Mouse (Mus musculus): ENCODE results near the gene Mapk8ip2. TPM values are rescaled to one million over a fixed set of nuclear protein-coding genes. Genes with fewer than 3 reads are reported as not detected.
"Not testable (repeated sequence)": the region's sequence is repeated elsewhere in the genome, so short reads cannot be mapped to it uniquely, and the experiment has no call there.

Gene Mapk8ip2
- total and polyA plus RNA-seq, 2 experiments from 2014 or later = 0.23 to 0.84 TPM

GRCm38 (mm10) chr15:89428821-89429351 lies 24.8 kb upstream of the Mapk8ip2 start:
- no peaks in the 10 kb centered on the region for H3K9me3 ChIP-seq (replicated peaks; ENCODE audit: control insufficient read depth, low read length)
- H3K27ac ChIP-seq (ENCODE audit: low read depth) = peak overlapping the region; percentile 99
- H3K36me3 ChIP-seq (replicated peaks; ENCODE audit: control insufficient read depth, insufficient read depth, low read length) = peaks cover 10% of the 10 kb centered on the region
- H3K9ac ChIP-seq (replicated peaks; ENCODE audit: low read depth, low read length) = peak overlapping the region; percentile 90
- H3K4me2 ChIP-seq (ENCODE audit: low read depth, low read length) = peak overlapping the region; percentile 96
- TF ChIP-seq CTCF (IDR thresholded peaks at IDR 0.05; ENCODE audit: low read depth) = no peak
- no peak for TF ChIP-seq EP300 (IDR thresholded peaks at IDR 0.05; ENCODE audit: low read depth)
- WGBS = 7% methylated on average over 16 of the region's 22 CpGs
- no peaks in the 10 kb centered on the region for H3K27me3 ChIP-seq (ENCODE audit: control insufficient read depth, insufficient read depth, low read length)
- H3K4me3 ChIP-seq (ENCODE audit: low read depth, low read length) = peak overlapping the region; percentile 82
- ATAC-seq (ENCODE audit: insufficient read depth, low read depth) (no peak), DNase-seq (ENCODE audit: low spot score) (no peak)
- H3K4me1 ChIP-seq (ENCODE audit: control insufficient read depth, insufficient read depth) = peaks cover 32% of the 10 kb centered on the region

GRCm38 (mm10) chr15:89429352-89430221 lies 24.1 kb upstream of the Mapk8ip2 start, which contains the start of the genes C730034F03Rik, Gm44502 and Chkb:
TSS of gene C730034F03Rik (plus strand) at chr15:89429589.
TSS of gene Gm44502 (minus strand) at chr15:89429696.
TSS of gene Chkb (minus strand) at chr15:89429908.
- Histone ChIP-seq H3K4me3 (ENCODE audit: low read depth, low read length) (peak within 1 kb of the TSS; percentile 82), H3K27ac (ENCODE audit: low read depth) (peak within 1 kb of the TSS; percentile 99), H3K27me3 (ENCODE audit: control insufficient read depth, insufficient read depth, low read length) (no peaks in the 10 kb centered on the region), H3K9me3 (replicated peaks; ENCODE audit: control insufficient read depth, low read length) (no peaks in the 10 kb centered on the region), H3K9ac (replicated peaks; ENCODE audit: low read depth, low read length) (peak within 1 kb of the TSS; percentile 90), H3K4me1 (ENCODE audit: control insufficient read depth, insufficient read depth) (peaks cover 27% of the 10 kb centered on the region), H3K36me3 (replicated peaks; ENCODE audit: control insufficient read depth, insufficient read depth, low read length) (peaks cover 10% of the 10 kb centered on the region), H3K4me2 (ENCODE audit: low read depth, low read length) (peak within 1 kb of the TSS; percentile 96)
- WGBS = under 1% methylated on average over 70 of the region's 70 CpGs
- ATAC-seq (ENCODE audit: insufficient read depth, low read depth) (peak; percentile 77), DNase-seq (ENCODE audit: low spot score) (peak; percentile 96)
- peak; percentile 80; the same call in 1 of the 2 replicates for TF ChIP-seq EP300 (IDR thresholded peaks at IDR 0.05; ENCODE audit: low read depth)
- TF ChIP-seq CTCF (IDR thresholded peaks at IDR 0.05; ENCODE audit: low read depth) = no peak

GRCm38 (mm10) chr15:89430341-89430740 lies 23.4 kb upstream of the Mapk8ip2 start:
- Histone ChIP-seq H3K9ac (replicated peaks; ENCODE audit: low read depth, low read length) (peak overlapping the region; percentile 90), H3K9me3 (replicated peaks; ENCODE audit: control insufficient read depth, low read length) (no peaks in the 10 kb centered on the region), H3K27ac (ENCODE audit: low read depth) (peak overlapping the region; percentile 99), H3K4me2 (ENCODE audit: low read depth, low read length) (peak overlapping the region; percentile 96), H3K4me1 (ENCODE audit: control insufficient read depth, insufficient read depth) (peaks cover 26% of the 10 kb centered on the region), H3K4me3 (ENCODE audit: low read depth, low read length) (peak overlapping the region; percentile 82), H3K27me3 (ENCODE audit: control insufficient read depth, insufficient read depth, low read length) (no peaks in the 10 kb centered on the region), H3K36me3 (replicated peaks; ENCODE audit: control insufficient read depth, insufficient read depth, low read length) (peaks cover 10% of the 10 kb centered on the region)
- ATAC-seq (ENCODE audit: insufficient read depth, low read depth) (no peak), DNase-seq (ENCODE audit: low spot score) (no peak)
- TF ChIP-seq EP300 (IDR thresholded peaks at IDR 0.05; ENCODE audit: low read depth) (no peak), CTCF (IDR thresholded peaks at IDR 0.05; ENCODE audit: low read depth) (peak; percentile 10; the same call in 1 of the 2 replicates)
- WGBS = 39% methylated on average over 6 of the region's 6 CpGs

- not testable (repeated sequence) for H3K27me3 ChIP-seq (ENCODE audit: control insufficient read depth, insufficient read depth, low read length); DNase-seq (ENCODE audit: low spot score); H3K4me2 ChIP-seq (ENCODE audit: low read depth, low read length); ATAC-seq (ENCODE audit: insufficient read depth, low read depth); H3K4me3 ChIP-seq (ENCODE audit: low read depth, low read length); H3K9me3 ChIP-seq (replicated peaks; ENCODE audit: control insufficient read depth, low read length); H3K36me3 ChIP-seq (replicated peaks; ENCODE audit: control insufficient read depth, insufficient read depth, low read length); H3K27ac ChIP-seq (ENCODE audit: low read depth); H3K9ac ChIP-seq (replicated peaks; ENCODE audit: low read depth, low read length)
- H3K4me1 ChIP-seq (ENCODE audit: control insufficient read depth, insufficient read depth) = peaks cover 26% of the 10 kb centered on the region
- 80% methylated on average over 6 of the region's 9 CpGs for WGBS
Observed at GRCm38 (mm10) chr15:89430771-89431170, 22.9 kb upstream of the Mapk8ip2 start.

- no peak overlapping the region for H3K9ac ChIP-seq (replicated peaks; ENCODE audit: low read depth, low read length)
- H3K36me3 ChIP-seq (replicated peaks; ENCODE audit: control insufficient read depth, insufficient read depth, low read length) = peaks cover 10% of the 10 kb centered on the region
- WGBS = 74% methylated on average over 3 of the region's 3 CpGs
- no peaks in the 10 kb centered on the region for H3K27me3 ChIP-seq (ENCODE audit: control insufficient read depth, insufficient read depth, low read length)
- H3K4me2 ChIP-seq (ENCODE audit: low read depth, low read length) = no peak overlapping the region
- DNase-seq (ENCODE audit: low spot score) (no peak), ATAC-seq (ENCODE audit: insufficient read depth, low read depth) (no peak)
- peaks cover 24% of the 10 kb centered on the region for H3K4me1 ChIP-seq (ENCODE audit: control insufficient read depth, insufficient read depth)
- H3K9me3 ChIP-seq (replicated peaks; ENCODE audit: control insufficient read depth, low read length) = no peaks in the 10 kb centered on the region
- no peak overlapping the region for H3K4me3 ChIP-seq (ENCODE audit: low read depth, low read length)
- H3K27ac ChIP-seq (ENCODE audit: low read depth) = no peak overlapping the region
- TF ChIP-seq EP300 (IDR thresholded peaks at IDR 0.05; ENCODE audit: low read depth) (no peak), CTCF (IDR thresholded peaks at IDR 0.05; ENCODE audit: low read depth) (no peak)
Observed at GRCm38 (mm10) chr15:89431271-89431670, 22.4 kb upstream of the Mapk8ip2 start.
